Mouse (Mus musculus) cerebellum, adult 2 months (tissue): ENCODE measurements around the gene Dnase1l2.

Experiments
- CTCF ChIP-seq: fragments of 200-500 bp; IDR thresholded peaks from 2 replicates; pipeline ENCODE4 v1.5.1; 2011; ENCODE audit warnings: low read depth, mild to moderate bottlenecking, control low read depth, low read length, moderate library complexity, borderline replicate concordance; ENCODE audit not compliant: insufficient read depth
- POLR2A ChIP-seq: fragments of 200-500 bp; IDR thresholded peaks from 2 replicates; pipeline ENCODE4 v1.6.1; 2011; ENCODE audit warnings: low read length, control low read depth, borderline replicate concordance; ENCODE audit not compliant: insufficient read depth

- TF ChIP-seq CTCF = no peak
- no peak for TF ChIP-seq POLR2A
These were observed 31.7 kb upstream of the Dnase1l2 start for GRCm38 (mm10) chr17:24474557-24474956.
